Mouse (Mus musculus) ES-Bruce4 (cell line): ENCODE data around the gene Znrf3.

Experiments used
- CTCF ChIP-seq: IDR thresholded peaks from one replicate; pipeline ENCODE4 v1.8.1; 2011; ENCODE audit warnings: low read depth, low read length
- EP300 ChIP-seq: IDR thresholded peaks from 2 replicates; pipeline ENCODE4 v1.6.1; 2011; ENCODE audit warnings: low read depth, low read length; ENCODE audit not compliant: insufficient read depth
- POLR2A ChIP-seq: IDR thresholded peaks from one replicate; pipeline ENCODE4 v1.8.1; 2011; ENCODE audit warnings: low read length; ENCODE audit not compliant: insufficient read depth

GRCm38 (mm10) chr11:5450701-5451100 is 6.1 kb upstream of the Znrf3 start:
- TF ChIP-seq POLR2A = no peak
- no peak for TF ChIP-seq CTCF
- TF ChIP-seq EP300 = no peak
